Comparison of ENCODE assay signal across 9 mouse cellular contexts in the genomic region with DNA sequence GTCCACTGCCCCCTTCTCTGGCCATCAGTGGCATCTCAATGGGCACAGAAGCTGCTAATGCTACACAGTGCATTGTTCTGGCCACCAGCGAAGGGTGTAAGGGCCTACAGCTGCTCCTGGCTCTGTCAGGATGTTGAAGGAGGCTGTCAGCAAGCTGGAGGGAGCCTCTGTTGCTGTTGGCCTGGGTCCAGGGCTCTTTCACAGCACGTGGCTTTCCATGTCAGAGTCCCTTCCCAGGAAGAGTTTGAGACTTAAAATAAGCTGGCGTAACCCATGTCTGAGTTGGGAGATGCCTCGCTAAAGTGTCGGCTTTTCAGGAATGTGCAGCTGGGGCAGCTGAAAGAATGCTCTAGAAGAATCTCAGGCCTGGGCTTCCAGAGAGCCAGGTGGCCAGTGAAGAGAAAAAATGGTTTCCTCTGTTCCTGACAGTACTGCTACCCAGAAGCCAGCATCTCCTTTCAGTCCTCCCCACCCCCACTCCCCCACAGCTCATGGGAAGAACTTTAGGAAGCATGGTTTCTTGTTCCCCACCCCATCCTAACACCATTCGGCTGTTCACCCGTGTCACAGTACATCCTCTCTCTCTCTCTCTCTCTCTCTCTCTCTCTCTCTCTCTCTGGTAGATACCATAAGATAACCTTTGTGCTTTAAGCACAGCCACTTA.
DNase-seq lines count a peak whose midpoint lies in the region; ATAC-seq lines count a peak whose summit lies in the region.
"Had no signal": no experiment of that assay in that cellular context is flagged by ENCODE, and none has a peak within 500 bp of the region (broad histone marks: within the 10 kb centered on the region; RNA-seq: fewer than 3 reads in every experiment).

No protein-coding gene starts in this region.

- H3K4me2 ChIP-seq in embryonic facial prominence, embryonic 11.5 days (ENCODE audit: low read depth, low read length), result no peak overlapping the region
- peak overlapping the region; percentile 33 for H3K4me2 ChIP-seq in heart, embryonic 12.5 days
- H3K4me2 ChIP-seq in kidney, embryonic 14.5 days (replicated peaks; ENCODE audit: low read depth, low read length), result no peak overlapping the region
- H3K4me2 ChIP-seq: midbrain, embryonic 12.5 days had no signal

- H3K9ac ChIP-seq in embryonic facial prominence, embryonic 11.5 days (replicated peaks; ENCODE audit: low read length), result no peak overlapping the region
- H3K9ac ChIP-seq in heart, embryonic 12.5 days, result no peak overlapping the region
- no peak overlapping the region for H3K9ac ChIP-seq in kidney, embryonic 14.5 days (ENCODE audit: low read depth, low read length)
- H3K9ac ChIP-seq: midbrain, embryonic 12.5 days had no signal

- H3K9me3 ChIP-seq in embryonic facial prominence, embryonic 11.5 days (replicated peaks; ENCODE audit: control insufficient read depth, low read length), result no peaks in the 10 kb centered on the region
- no peaks in the 10 kb centered on the region for H3K9me3 ChIP-seq in heart, embryonic 12.5 days (replicated peaks)
- H3K9me3 ChIP-seq in kidney, embryonic 14.5 days (ENCODE audit: control insufficient read depth, low read length), result no peaks in the 10 kb centered on the region
- H3K9me3 ChIP-seq: midbrain, embryonic 12.5 days had no signal

- WGBS in embryonic facial prominence, embryonic 11.5 days, result 39% methylated on average over 7 of the region's 7 CpGs
- 9% methylated on average over 7 of the region's 7 CpGs for WGBS in heart, embryonic 12.5 days
- WGBS in kidney, embryonic 14.5 days, result 18% methylated on average over 7 of the region's 7 CpGs

- H3K4me1 ChIP-seq in embryonic facial prominence, embryonic 11.5 days (ENCODE audit: control insufficient read depth, insufficient read depth, low read length), result peaks cover 7% of the 10 kb centered on the region; the same call in 1 of the 2 replicates
- H3K4me1 ChIP-seq in heart, embryonic 12.5 days (replicated peaks), result peaks cover 31% of the 10 kb centered on the region
- H3K4me1 ChIP-seq in kidney, embryonic 14.5 days (ENCODE audit: control insufficient read depth, insufficient read depth, low read length), result peaks cover 28% of the 10 kb centered on the region

- ATAC-seq in embryonic facial prominence, embryonic 11.5 days (replicated peaks; ENCODE audit: insufficient number of reproducible peaks, low FRiP score, low TSS enrichment, low read depth), result 0 out of 2 replicates have a peak, but pooled peaks have one; percentile 59
- peak; percentile 87 for ATAC-seq in heart, embryonic 12.5 days (ENCODE audit: insufficient number of reproducible peaks, low FRiP score)
- peak; percentile 80 for ATAC-seq in kidney, embryonic 14.5 days (ENCODE audit: low FRiP score, low TSS enrichment)

- no peak overlapping the region for H3K4me3 ChIP-seq in embryonic facial prominence, embryonic 11.5 days (ENCODE audit: low read depth, low read length)
- no peak overlapping the region for H3K4me3 ChIP-seq in heart, embryonic 12.5 days
- no peak overlapping the region for H3K4me3 ChIP-seq in kidney, embryonic 14.5 days (ENCODE audit: low read length)
- H3K4me3 ChIP-seq: midbrain, embryonic 12.5 days had no signal

- H3K36me3 ChIP-seq in embryonic facial prominence, embryonic 11.5 days (replicated peaks; ENCODE audit: control insufficient read depth, insufficient read depth, low read depth, low read length), result no peaks in the 10 kb centered on the region
- no peaks in the 10 kb centered on the region for H3K36me3 ChIP-seq in heart, embryonic 12.5 days
- no peaks in the 10 kb centered on the region for H3K36me3 ChIP-seq in kidney, embryonic 14.5 days (ENCODE audit: control insufficient read depth, insufficient read depth, low read length)
- H3K36me3 ChIP-seq: midbrain, embryonic 12.5 days had no signal

- DNase-seq in layer of hippocampus, adult 9-11 months, result peak; percentile 26
- DNase-seq in layer of hippocampus, adult 9-10 months (ENCODE audit: low spot score), result no peak
- peak; percentile 61 for DNase-seq in embryonic facial prominence, embryonic 11.5 days (ENCODE audit: low spot score)
- peak; percentile 85 for DNase-seq in lung, postnatal 36 days
- DNase-seq in B cell, adult 2 months, result no peak
- no peak for DNase-seq in T-cell, adult 2 months (ENCODE audit: low spot score)

- H3K27ac ChIP-seq in embryonic facial prominence, embryonic 11.5 days (replicated peaks; ENCODE audit: low read depth, low read length), result no peak overlapping the region
- no peak overlapping the region for H3K27ac ChIP-seq in heart, embryonic 12.5 days (ENCODE audit: poor library complexity, severe bottlenecking)
- no peak overlapping the region for H3K27ac ChIP-seq in kidney, embryonic 14.5 days (ENCODE audit: low read depth, low read length)
- H3K27ac ChIP-seq: midbrain, embryonic 12.5 days had no signal

- no peaks in the 10 kb centered on the region for H3K27me3 ChIP-seq in embryonic facial prominence, embryonic 11.5 days (ENCODE audit: control insufficient read depth, insufficient read depth, low read length)
- H3K27me3 ChIP-seq in heart, embryonic 12.5 days (replicated peaks), result peaks cover 86% of the 10 kb centered on the region
- H3K27me3 ChIP-seq in kidney, embryonic 14.5 days (ENCODE audit: control insufficient read depth, insufficient read depth, low read length), result peaks cover 10% of the 10 kb centered on the region

Comparison
In these comparisons a context has a peak if more than half of its experiments do, and no peak if none do; other contexts are left out.
1. DNase-seq: peak in layer of hippocampus, adult 9-11 months (single experiment), embryonic facial prominence, embryonic 11.5 days (single experiment) and lung, postnatal 36 days (single experiment); none in layer of hippocampus, adult 9-10 months (single experiment), B cell, adult 2 months (0 of 2) and T-cell, adult 2 months (single experiment).
2. Peak in every context shown above with its lines, with median percentiles within 50 percentile points of each other: ATAC-seq.